Mouse (Mus musculus) heart, adult 2 months (tissue): ENCODE data around the gene Gsc2. TPM values are rescaled to one million over a fixed set of nuclear protein-coding genes. Genes with fewer than 3 reads are reported as not detected.

ENCODE experiments used
- DNase-seq, 2 experiments: peaks; one replicate each; pipeline ENCODE4 v3.0.0; 2021
- H3K27ac ChIP-seq: fragments of 200-600 bp; 2 replicates; pipeline ENCODE4 v1.8.1; 2022
- H3K27me3 ChIP-seq: fragments of 200-500 bp; 2 replicates; pipeline ENCODE4 v1.6.1; 2012; ENCODE audit warnings: mild to moderate bottlenecking, low read length, inconsistent platforms, mixed read lengths; ENCODE audit not compliant: control insufficient read depth, insufficient read depth
- H3K36me3 ChIP-seq: fragments of 200-500 bp; 2 replicates; pipeline ENCODE4 v1.6.1; 2012; ENCODE audit warnings: low read length, inconsistent platforms; ENCODE audit not compliant: control insufficient read depth, insufficient read depth
- H3K4me1 ChIP-seq: fragments of 200-500 bp; 2 replicates; pipeline ENCODE4 v1.6.1; 2011; ENCODE audit warnings: low read length; ENCODE audit not compliant: control insufficient read depth, insufficient read depth
- H3K4me3 ChIP-seq: fragments of 200-600 bp; 2 replicates; pipeline ENCODE4 v1.8.1; 2022
- H3K79me2 ChIP-seq: fragments of 200-500 bp; replicated peaks from 2 replicates; pipeline ENCODE4 v1.6.1; 2012; ENCODE audit warnings: mild to moderate bottlenecking, inconsistent platforms, low read length, moderate library complexity, mixed read lengths; ENCODE audit not compliant: control insufficient read depth, insufficient read depth
- H3K9ac ChIP-seq: fragments of 200-500 bp; 2 replicates; pipeline ENCODE4 v1.6.1; 2012; ENCODE audit warnings: low read depth, mild to moderate bottlenecking, control low read depth, inconsistent platforms, low read length, mixed read lengths
- CTCF ChIP-seq: fragments of 200-600 bp; IDR thresholded peaks from 2 replicates; pipeline ENCODE4 v1.8.1; 2022; ENCODE audit warnings: antibody characterized with exemption, mild to moderate bottlenecking, moderate library complexity
- EP300 ChIP-seq: fragments of 200-500 bp; IDR thresholded peaks from 2 replicates; pipeline ENCODE4 v1.6.1; 2011; ENCODE audit warnings: low read depth, low read length, control low read depth; ENCODE audit not compliant: insufficient read depth
- POLR2A ChIP-seq: fragments of 200-500 bp; IDR thresholded peaks from 2 replicates; pipeline ENCODE4 v1.6.1; 2011; ENCODE audit warnings: mild to moderate bottlenecking, low read depth, low read length, control low read depth; ENCODE audit not compliant: insufficient read depth
- WGBS: fragments of 180-500 bp; shearing (Covaris S2); methylation state at CpG from one replicate; pipeline ENCODE4 v1.1.7; 2018; 5-methylcytosine and 5-hydroxymethylcytosine counted together
- intact Hi-C: fragments of 180-260 bp; cut with DNase I; formaldehyde crosslinking; loops from one replicate; pipeline ENCODE4 v1.15.1; 2025
- polyA plus RNA-seq: library from polyadenylated mRNA; depleted of rRNA; stranded (reverse); fragments of >200 nt; gene quantifications from 2 replicates; pipeline ENCODE4 v1.2.3, GENCODE M21; 2012
- total RNA-seq, 2 experiments: library from RNA; stranded (reverse); gene quantifications; 2 replicates each; pipeline ENCODE4 v1.2.3; 2021

The Gsc2 gene
- total and polyA plus RNA-seq, 3 experiments: not detected

DNA sequence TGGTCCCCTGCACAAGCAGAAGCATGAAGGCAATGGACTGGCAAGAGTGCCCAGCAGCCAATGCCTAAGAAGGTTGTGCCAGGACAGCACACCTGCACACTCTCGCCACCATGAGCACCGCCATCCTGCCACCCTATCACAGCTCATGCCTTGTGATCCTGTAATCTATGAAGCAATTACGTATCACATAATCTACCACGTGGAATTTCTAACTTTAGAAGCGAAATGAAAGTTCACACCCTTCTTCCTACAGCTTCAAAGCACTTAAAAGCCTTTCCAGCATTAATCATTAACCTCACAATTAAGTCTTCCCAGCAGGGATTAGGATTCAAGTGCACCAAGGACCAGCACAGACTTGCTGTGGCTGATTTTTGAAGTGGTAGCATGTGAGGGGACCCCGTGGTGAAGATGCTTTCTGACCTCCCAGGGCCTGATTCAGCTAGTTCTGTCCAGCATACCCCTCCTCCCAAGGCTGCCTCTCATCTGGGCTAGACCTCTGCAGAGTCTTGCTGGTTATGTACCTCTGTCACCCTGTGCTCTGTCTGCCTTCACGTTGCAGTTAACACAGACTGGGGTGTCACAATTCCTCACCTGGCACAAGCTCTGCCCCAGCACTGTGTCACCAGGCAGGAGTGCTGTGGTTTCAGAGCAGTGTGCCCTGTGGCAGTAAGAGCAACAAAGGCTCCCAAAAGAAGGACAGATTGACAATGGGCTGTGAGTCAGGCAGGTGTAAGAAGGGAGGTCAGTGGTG lies 30.4 kb upstream of the Gsc2 start:
- Histone ChIP-seq H3K36me3 (no peaks in the 10 kb centered on the region), H3K4me1 (no peaks in the 10 kb centered on the region), H3K27ac (no peak overlapping the region), H3K4me3 (no peak overlapping the region), H3K9ac (no peak overlapping the region), H3K27me3 (no peaks in the 10 kb centered on the region), H3K79me2 (no peaks in the 10 kb centered on the region)
- 58% methylated on average over 7 of the region's 7 CpGs for WGBS
- no peak for DNase-seq
- TF ChIP-seq EP300 (no peak), CTCF (no peak), POLR2A (no peak)
- intact Hi-C loops: no loop called here

DNA sequence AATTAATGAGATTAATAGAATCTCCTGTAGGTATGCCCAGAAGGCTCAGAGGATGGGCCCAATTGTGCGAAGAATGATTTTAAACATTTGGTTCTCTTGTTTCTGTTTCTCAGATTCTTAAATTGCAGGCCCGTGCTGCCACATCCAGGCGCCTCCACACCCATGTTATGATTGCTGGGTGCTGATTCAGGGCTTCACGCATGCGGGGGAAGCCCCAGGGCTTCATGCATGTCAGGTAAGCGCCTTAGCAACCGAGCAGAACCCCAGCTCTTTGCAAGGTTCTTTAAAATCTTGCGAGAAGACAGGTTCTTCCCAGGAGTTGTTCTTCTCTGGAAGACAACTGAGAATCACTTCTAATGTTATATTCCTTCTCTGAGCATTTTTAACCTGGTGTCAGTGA lies 28.6 kb upstream of the Gsc2 start:
- Histone ChIP-seq H3K79me2 (no peaks in the 10 kb centered on the region), H3K27ac (no peak overlapping the region), H3K4me3 (no peak overlapping the region), H3K27me3 (no peaks in the 10 kb centered on the region), H3K36me3 (no peaks in the 10 kb centered on the region), H3K9ac (no peak overlapping the region), H3K4me1 (no peaks in the 10 kb centered on the region)
- TF ChIP-seq EP300: no peak
- TF ChIP-seq CTCF: no peak
- no peak for TF ChIP-seq POLR2A
- intact Hi-C loops: no loop called here
- no peak for DNase-seq
- WGBS: 65% methylated on average over 8 of the region's 8 CpGs

DNA sequence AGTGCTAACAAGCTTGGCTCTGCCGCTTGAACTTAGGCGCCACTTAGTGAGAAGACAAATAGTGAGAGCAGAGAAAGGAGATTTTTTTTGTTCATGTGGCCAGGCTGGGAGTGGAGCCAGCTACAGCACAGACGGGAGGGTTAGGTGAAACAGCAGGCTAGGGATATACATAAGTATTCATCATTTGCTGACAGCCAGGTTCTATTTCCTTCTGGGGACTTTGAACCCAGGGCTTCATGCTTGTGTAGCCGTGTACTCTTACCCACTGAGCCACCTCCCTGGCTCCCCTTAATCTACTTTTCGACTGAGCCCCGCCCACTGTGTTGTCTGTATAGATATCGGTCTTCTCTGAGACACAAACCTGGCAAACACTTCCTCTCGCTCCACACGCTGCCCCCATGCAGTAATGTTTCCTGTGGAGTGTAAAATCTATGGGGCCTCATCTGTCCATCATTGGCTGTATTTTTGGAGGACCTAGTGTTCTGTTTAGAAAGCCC lies 24.4 kb upstream of the Gsc2 start:
- no peak for DNase-seq
- Histone ChIP-seq H3K4me3 (no peak overlapping the region), H3K27me3 (no peaks in the 10 kb centered on the region), H3K4me1 (no peaks in the 10 kb centered on the region), H3K27ac (no peak overlapping the region), H3K9ac (no peak overlapping the region), H3K79me2 (no peaks in the 10 kb centered on the region), H3K36me3 (no peaks in the 10 kb centered on the region)
- TF ChIP-seq EP300: no peak
- no peak for TF ChIP-seq CTCF
- TF ChIP-seq POLR2A: no peak
- WGBS: 29% methylated on average over 9 of the region's 9 CpGs
- intact Hi-C loops: loop anchor here (2.0 kb wide), 1 partner anchor 27 kb away; no protein-coding TSS in a partner anchor

DNA sequence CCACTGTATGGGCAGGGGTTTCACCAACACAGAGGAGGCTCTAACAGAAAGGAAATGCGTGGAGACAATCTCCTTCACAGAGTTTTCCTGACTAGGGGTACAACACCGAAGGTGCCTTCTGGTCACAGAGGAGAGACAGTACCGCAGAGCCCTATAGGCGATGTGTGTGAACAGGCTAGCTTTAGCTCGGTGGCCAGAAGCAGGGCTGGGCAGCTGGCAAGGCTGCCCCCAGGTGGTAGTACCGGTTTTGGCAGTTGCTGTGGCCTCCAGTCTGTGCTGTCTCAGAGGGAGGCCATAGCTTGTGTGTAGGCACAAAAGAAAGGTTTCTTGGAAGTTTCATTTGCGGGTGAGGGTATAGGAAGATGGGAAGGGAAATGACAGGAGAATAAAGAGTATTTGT lies 24.0 kb upstream of the Gsc2 start:
- Histone ChIP-seq H3K4me1 (no peaks in the 10 kb centered on the region), H3K27ac (no peak overlapping the region), H3K27me3 (no peaks in the 10 kb centered on the region), H3K79me2 (no peaks in the 10 kb centered on the region), H3K36me3 (no peaks in the 10 kb centered on the region), H3K4me3 (no peak overlapping the region), H3K9ac (no peak overlapping the region)
- DNase-seq: peak; percentile 63 to 71
- TF ChIP-seq POLR2A (no peak), CTCF (peak; percentile 89), EP300 (no peak)
- 8% methylated on average over 7 of the region's 7 CpGs for WGBS
- intact Hi-C loops: loop anchor here (2.0 kb wide), 1 partner anchor 26 kb away; no protein-coding TSS in a partner anchor

DNA sequence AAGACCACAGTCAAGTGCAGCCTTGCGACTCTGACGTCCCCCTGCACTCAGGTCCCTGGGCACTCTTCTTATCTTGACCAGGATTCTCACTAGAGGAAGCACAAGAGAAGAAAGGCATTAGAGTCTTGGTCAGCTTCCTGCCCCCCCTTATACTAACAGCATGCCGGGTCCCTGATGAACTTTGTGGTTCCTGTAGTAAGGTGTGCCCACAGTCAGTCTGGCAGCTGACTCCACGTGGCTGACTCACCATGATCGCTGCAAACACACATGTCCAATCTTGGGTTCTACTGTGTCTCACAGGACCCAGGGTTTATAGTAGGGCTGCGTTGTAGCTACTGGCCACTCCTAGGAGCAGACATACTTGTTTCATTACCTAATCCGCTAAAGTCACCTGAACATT lies 23.3 kb upstream of the Gsc2 start:
- Histone ChIP-seq H3K4me1 (no peaks in the 10 kb centered on the region), H3K79me2 (no peaks in the 10 kb centered on the region), H3K36me3 (no peaks in the 10 kb centered on the region), H3K9ac (no peak overlapping the region), H3K4me3 (no peak overlapping the region), H3K27me3 (no peaks in the 10 kb centered on the region), H3K27ac (no peak overlapping the region)
- intact Hi-C loops: loop anchor here (2.0 kb wide), 1 partner anchor 25 kb away; no protein-coding TSS in a partner anchor
- no peak for DNase-seq
- no peak for TF ChIP-seq POLR2A
- TF ChIP-seq CTCF: no peak
- TF ChIP-seq EP300: no peak
- WGBS: 42% methylated on average over 7 of the region's 7 CpGs

DNA sequence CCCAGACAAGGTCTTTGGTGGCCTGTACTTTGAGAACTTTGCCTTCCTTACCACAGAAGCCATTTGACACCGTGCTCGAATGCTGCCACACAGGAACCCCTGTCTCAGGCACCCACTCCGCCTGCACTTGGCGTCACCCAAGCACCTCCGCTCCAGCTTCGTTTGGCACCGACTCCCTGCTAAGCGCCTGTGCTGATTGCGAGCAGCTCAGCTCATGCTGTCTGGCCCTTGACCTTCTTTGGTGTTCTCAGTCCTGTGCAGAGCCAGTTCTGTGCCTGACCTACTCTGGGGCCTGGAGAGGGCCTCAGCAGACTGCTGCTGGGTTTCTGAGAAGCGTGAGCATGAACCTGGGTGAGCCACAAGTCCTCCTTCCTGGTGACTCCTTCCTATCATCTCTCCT lies 21.9 kb upstream of the Gsc2 start:
- Histone ChIP-seq H3K4me1 (no peaks in the 10 kb centered on the region), H3K79me2 (no peaks in the 10 kb centered on the region), H3K27me3 (no peaks in the 10 kb centered on the region), H3K4me3 (no peak overlapping the region), H3K27ac (no peak overlapping the region), H3K9ac (no peak overlapping the region), H3K36me3 (no peaks in the 10 kb centered on the region)
- no peak for DNase-seq
- 61% methylated on average over 10 of the region's 10 CpGs for WGBS
- intact Hi-C loops: no loop called here
- TF ChIP-seq POLR2A: no peak
- TF ChIP-seq EP300: no peak
- TF ChIP-seq CTCF: no peak
